Mouse (Mus musculus) CD4-positive naive resting alpha-beta T cell, adult 57 days (primary cell): ENCODE results near the gene Arhgdig. TPM values are rescaled to one million over a fixed set of nuclear protein-coding genes. Genes with fewer than 3 reads are reported as not detected.

ENCODE experiments used
- total RNA-seq: library from RNA; stranded (reverse); gene quantifications from one replicate; pipeline ENCODE4 v1.2.4, GENCODE M21; 2023

The Arhgdig gene
- total RNA-seq, result not detected

GRCm38 (mm10) chr17:26207686-26208085 lies at the start of gene Arhgdig:
Gene Arhgdig (minus strand): TSS chr17:26207786.

GRCm38 (mm10) chr17:26252539-26253251 lies 45.1 kb upstream of the Arhgdig start, which contains the start of gene Luc7l:
Gene Luc7l (plus strand): TSS chr17:26252896.

GRCm38 (mm10) chr17:26244101-26244841 lies 36.7 kb upstream of the Arhgdig start, which contains the start of gene Fam234a:
Gene Fam234a (minus strand): TSS chr17:26244242.

GRCm38 (mm10) chr17:26202737-26203136 lies 4.8 kb downstream of the Arhgdig start, which contains the start of gene Rgs11:
Gene Rgs11 (plus strand): TSS chr17:26202951.

GRCm38 (mm10) chr17:26198892-26199291 lies 8.7 kb downstream of the Arhgdig start, which contains the start of gene Pdia2:
Gene Pdia2 (minus strand): TSS chr17:26199087.

Other genes starting within 250 kb of the Arhgdig start
- gene Capn15, start 222.0 kb downstream of the Arhgdig start, total RNA-seq, result 40.8 TPM
- gene Rab11fip3, start 138.2 kb downstream of the Arhgdig start, total RNA-seq, result 22.1 TPM
- gene Decr2, start 117.4 kb downstream of the Arhgdig start, total RNA-seq, result 5.7 TPM
- 5.0 TPM for gene Nme4, start 112.2 kb downstream of the Arhgdig start, total RNA-seq
- 23.6 TPM for gene Tmem8, start 94.5 kb downstream of the Arhgdig start, total RNA-seq
- 41.8 TPM for gene Mrpl28, start 84.3 kb downstream of the Arhgdig start, total RNA-seq
- gene Axin1, start 69.1 kb downstream of the Arhgdig start, total RNA-seq, result 115 TPM
- not detected for gene Pdia2, start 8.7 kb downstream of the Arhgdig start, total RNA-seq
- 28.9 TPM for gene Rgs11, start 4.8 kb downstream of the Arhgdig start, total RNA-seq
- 34.4 TPM for gene Fam234a, start 36.5 kb upstream of the Arhgdig start, total RNA-seq
- 113 TPM for gene Luc7l, start 45.1 kb upstream of the Arhgdig start, total RNA-seq
- 0.47 TPM for gene Neurl1b, start 207.0 kb upstream of the Arhgdig start, total RNA-seq